Mouse (Mus musculus): ENCODE data around the gene Lcat. TPM values are rescaled to one million over a fixed set of nuclear protein-coding genes. Genes with fewer than 3 reads are reported as not detected.
A peak's percentile ranks its signal among the peaks of the same experiment; 100 is the strongest.

Lcat gene
- polyA plus RNA-seq, 1 experiment = 0.55 TPM

DNA sequence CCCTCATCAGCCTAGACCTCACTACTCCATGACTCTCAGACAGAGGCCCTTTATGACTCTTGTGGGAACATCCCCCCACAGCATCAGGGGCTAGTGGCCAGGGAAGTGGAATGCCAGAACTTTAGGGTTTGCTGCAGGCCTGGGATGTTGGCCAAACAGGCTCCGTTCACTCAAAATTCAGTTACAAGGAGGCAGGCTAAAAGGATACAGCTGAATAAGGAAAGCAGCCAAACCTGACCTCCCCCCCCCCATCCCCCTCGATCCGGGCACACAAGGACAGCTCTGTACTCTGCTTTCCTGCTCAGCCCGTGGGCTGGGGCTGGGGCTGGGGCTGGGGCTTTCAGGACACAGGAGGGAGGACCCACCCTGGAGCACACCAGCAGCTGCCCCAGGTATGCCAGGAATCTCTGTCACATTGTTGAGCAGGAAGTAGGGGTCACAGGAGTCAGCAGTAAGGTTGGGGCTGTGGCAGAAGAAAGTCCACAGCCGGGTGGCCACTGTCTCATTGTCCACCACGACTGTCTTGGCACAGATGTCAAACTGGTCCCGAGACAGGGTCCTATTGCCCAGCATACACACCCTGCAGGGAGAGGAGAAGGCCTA lies 8.0 kb upstream of the Lcat start:
- Histone ChIP-seq H3K4me3 (ENCODE audit: insufficient read depth, low read length) (no peak overlapping the region), H3K4me1 (ENCODE audit: control insufficient read depth, insufficient read depth, low read length) (no peaks in the 10 kb centered on the region), H3K27ac (ENCODE audit: insufficient read depth, low read depth, low read length) (no peak overlapping the region)
- TF ChIP-seq CTCF (IDR thresholded peaks at IDR 0.05; ENCODE audit: low read depth, low read length) = no peak
- no peak for TF ChIP-seq POLR2A (IDR thresholded peaks at IDR 0.05; ENCODE audit: borderline replicate concordance, low read depth, low read length)

DNA sequence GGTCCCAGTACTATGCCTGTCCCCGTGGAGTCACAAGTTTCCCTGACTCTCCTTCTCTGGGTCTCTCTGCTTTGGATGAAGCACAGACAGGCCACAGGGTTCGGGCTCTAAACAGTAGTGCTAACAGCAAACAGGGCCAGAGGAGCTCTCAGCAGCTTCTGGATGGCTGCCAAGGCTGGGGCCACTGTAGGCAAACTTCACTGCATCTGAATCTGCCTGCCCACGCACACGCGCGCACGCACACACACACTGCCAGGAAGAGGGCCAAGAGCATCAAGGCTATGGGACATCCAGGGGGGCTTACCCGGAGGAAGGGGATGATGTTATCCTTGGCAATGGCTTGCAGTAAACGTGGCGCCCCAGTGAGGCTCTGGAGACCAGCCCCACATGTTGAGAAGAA lies 6.2 kb upstream of the Lcat start:
- H3K27ac ChIP-seq (ENCODE audit: insufficient read depth, low read depth, low read length) = no peak overlapping the region
- no peaks in the 10 kb centered on the region for H3K4me1 ChIP-seq (ENCODE audit: control insufficient read depth, insufficient read depth, low read length)
- TF ChIP-seq CTCF (IDR thresholded peaks at IDR 0.05; ENCODE audit: low read depth, low read length) (no peak), POLR2A (IDR thresholded peaks at IDR 0.05; ENCODE audit: borderline replicate concordance, low read depth, low read length) (no peak)
- no peak overlapping the region for H3K4me3 ChIP-seq (ENCODE audit: insufficient read depth, low read length)

GRCm38 (mm10) chr8:105942542-105942941 lies 640 bp downstream of the Lcat start:
- Histone ChIP-seq H3K4me3 (ENCODE audit: insufficient read depth, low read length) (no peak overlapping the region), H3K4me1 (ENCODE audit: control insufficient read depth, insufficient read depth, low read length) (peaks cover 6% of the 10 kb centered on the region), H3K27ac (ENCODE audit: insufficient read depth, low read depth, low read length) (no peak overlapping the region)
- TF ChIP-seq POLR2A (IDR thresholded peaks at IDR 0.05; ENCODE audit: borderline replicate concordance, low read depth, low read length) (no peak), CTCF (IDR thresholded peaks at IDR 0.05; ENCODE audit: low read depth, low read length) (no peak)

GRCm38 (mm10) chr8:105942026-105942425 lies 1.2 kb downstream of the Lcat start:
- no peak for TF ChIP-seq POLR2A (IDR thresholded peaks at IDR 0.05; ENCODE audit: borderline replicate concordance, low read depth, low read length)
- no peak for TF ChIP-seq CTCF (IDR thresholded peaks at IDR 0.05; ENCODE audit: low read depth, low read length)
- Histone ChIP-seq H3K4me1 (ENCODE audit: control insufficient read depth, insufficient read depth, low read length) (peaks cover 6% of the 10 kb centered on the region), H3K4me3 (ENCODE audit: insufficient read depth, low read length) (no peak overlapping the region), H3K27ac (ENCODE audit: insufficient read depth, low read depth, low read length) (no peak overlapping the region)

DNA sequence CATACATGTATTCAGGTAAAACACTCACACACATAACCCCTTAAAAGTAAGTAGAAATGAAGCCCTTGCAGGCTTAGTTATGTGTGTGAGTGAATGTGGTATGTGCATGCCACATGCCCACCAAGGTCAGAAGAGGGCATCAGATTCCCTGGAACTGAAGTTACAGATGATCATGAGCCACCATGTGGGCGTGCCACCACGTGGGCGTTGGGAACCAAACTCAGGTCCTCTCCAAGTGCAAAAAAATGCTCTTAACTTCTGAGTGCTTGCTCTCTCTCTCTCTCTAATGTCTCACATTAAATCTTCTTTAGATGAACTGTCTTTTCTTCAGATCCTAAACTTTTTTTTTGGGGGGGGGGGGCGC lies 4.9 kb downstream of the Lcat start, which contains the start of gene Psmb10:
Psmb10 (minus strand) TSS at position 139 of the 364 bp plus-strand sequence.
- no peak for TF ChIP-seq CTCF (IDR thresholded peaks at IDR 0.05; ENCODE audit: low read depth, low read length)
- TF ChIP-seq POLR2A (IDR thresholded peaks at IDR 0.05; ENCODE audit: borderline replicate concordance, low read depth, low read length) = no peak
- Histone ChIP-seq H3K4me1 (ENCODE audit: control insufficient read depth, insufficient read depth, low read length) (peaks cover 10% of the 10 kb centered on the region), H3K27ac (ENCODE audit: insufficient read depth, low read depth, low read length) (peak within 1 kb of the TSS; percentile 74), H3K4me3 (ENCODE audit: insufficient read depth, low read length) (peak within 1 kb of the TSS; percentile 69)

- TF ChIP-seq POLR2A (IDR thresholded peaks at IDR 0.05; ENCODE audit: borderline replicate concordance, low read depth, low read length) = no peak
- Histone ChIP-seq H3K27ac (ENCODE audit: insufficient read depth, low read depth, low read length) (peak overlapping the region; percentile 74), H3K4me1 (ENCODE audit: control insufficient read depth, insufficient read depth, low read length) (peaks cover 10% of the 10 kb centered on the region), H3K4me3 (ENCODE audit: insufficient read depth, low read length) (peak overlapping the region; percentile 69)
Measured at GRCm38 (mm10) chr8:105937496-105938305, 5.5 kb downstream of the Lcat start.

- TF ChIP-seq CTCF (IDR thresholded peaks at IDR 0.05; ENCODE audit: low read depth, low read length) (no peak), POLR2A (IDR thresholded peaks at IDR 0.05; ENCODE audit: borderline replicate concordance, low read depth, low read length) (no peak)
- Histone ChIP-seq H3K27ac (ENCODE audit: insufficient read depth, low read depth, low read length) (peak overlapping the region; percentile 74), H3K4me3 (ENCODE audit: insufficient read depth, low read length) (peak overlapping the region; percentile 69), H3K4me1 (ENCODE audit: control insufficient read depth, insufficient read depth, low read length) (peaks cover 10% of the 10 kb centered on the region)
Measured at GRCm38 (mm10) chr8:105936866-105937475, 6.2 kb downstream of the Lcat start.

DNA sequence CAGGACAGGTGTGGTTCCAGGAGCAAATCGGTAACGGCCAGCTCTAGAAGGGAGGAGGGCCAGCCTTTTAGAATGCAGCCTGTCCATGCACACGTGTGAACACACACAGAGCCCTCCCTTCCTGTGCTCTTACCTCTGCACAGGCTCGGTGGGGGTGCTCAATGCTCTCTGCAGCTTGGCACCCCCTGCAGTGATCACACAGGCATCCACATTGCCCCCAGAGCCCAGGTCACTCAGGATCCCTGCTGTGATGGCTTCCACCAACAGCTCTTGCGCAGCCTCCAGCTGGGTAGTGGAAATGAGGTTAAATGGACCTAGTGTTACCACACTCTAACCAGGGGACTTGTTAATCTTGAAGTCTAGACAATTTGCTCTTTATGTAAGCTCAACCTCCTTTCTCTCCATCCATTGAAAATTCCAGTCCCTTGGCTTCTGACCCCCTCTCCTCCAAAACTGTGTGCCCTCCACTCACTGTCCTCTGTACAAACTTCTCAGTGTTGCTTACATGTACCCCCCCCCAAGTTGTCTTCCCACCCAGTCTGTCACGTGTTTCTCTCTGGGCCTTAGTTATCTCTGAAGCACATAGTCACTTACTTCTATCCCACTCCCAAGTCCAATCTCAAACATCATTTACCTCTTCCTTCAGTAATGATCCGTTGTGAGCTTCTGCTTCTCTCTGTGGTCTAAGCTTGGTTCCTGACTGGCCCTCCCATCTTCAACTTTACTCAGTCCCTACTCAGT lies 7.1 kb downstream of the Lcat start:
- peak overlapping the region; percentile 69; the same call in 1 of the 2 replicates for H3K4me3 ChIP-seq (ENCODE audit: insufficient read depth, low read length)
- H3K27ac ChIP-seq (ENCODE audit: insufficient read depth, low read depth, low read length) = no peak overlapping the region
- TF ChIP-seq POLR2A (IDR thresholded peaks at IDR 0.05; ENCODE audit: borderline replicate concordance, low read depth, low read length) = no peak
- no peak for TF ChIP-seq CTCF (IDR thresholded peaks at IDR 0.05; ENCODE audit: low read depth, low read length)
- H3K4me1 ChIP-seq (ENCODE audit: control insufficient read depth, insufficient read depth, low read length) = peaks cover 10% of the 10 kb centered on the region

- Histone ChIP-seq H3K4me1 (ENCODE audit: control insufficient read depth, insufficient read depth, low read length) (peaks cover 10% of the 10 kb centered on the region), H3K4me3 (ENCODE audit: insufficient read depth, low read length) (no peak overlapping the region), H3K27ac (ENCODE audit: insufficient read depth, low read depth, low read length) (no peak overlapping the region)
- TF ChIP-seq CTCF (IDR thresholded peaks at IDR 0.05; ENCODE audit: low read depth, low read length) = no peak
- TF ChIP-seq POLR2A (IDR thresholded peaks at IDR 0.05; ENCODE audit: borderline replicate concordance, low read depth, low read length) = no peak
Measured at GRCm38 (mm10) chr8:105935105-105935504, 8.1 kb downstream of the Lcat start.
